Mouse (Mus musculus): ENCODE results near the gene Btf3.
A peak's percentile ranks its signal among the peaks of the same experiment; 100 is the strongest.

The Btf3 gene

DNA sequence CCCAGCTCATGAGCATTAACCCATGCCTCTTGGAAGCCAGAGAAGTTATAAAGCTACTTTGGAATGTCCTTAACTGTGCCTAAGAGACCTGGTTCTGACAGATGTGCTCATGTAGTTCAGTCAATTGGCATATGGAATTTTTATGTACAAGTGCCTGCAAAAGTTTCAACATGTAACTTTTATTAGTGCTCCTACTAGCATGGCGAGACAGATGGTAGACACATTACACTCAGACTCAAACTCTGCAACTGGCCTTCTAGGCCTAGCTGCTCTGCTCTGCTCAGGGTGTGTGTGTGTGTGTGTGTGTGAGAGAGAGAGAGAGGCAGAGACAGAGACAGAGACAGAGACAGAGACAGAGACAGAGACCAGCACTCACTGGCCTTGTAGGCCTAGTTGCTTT lies 19.4 kb upstream of the Btf3 start:
- DNase-seq (ENCODE audit: low spot score), result no peak

DNA sequence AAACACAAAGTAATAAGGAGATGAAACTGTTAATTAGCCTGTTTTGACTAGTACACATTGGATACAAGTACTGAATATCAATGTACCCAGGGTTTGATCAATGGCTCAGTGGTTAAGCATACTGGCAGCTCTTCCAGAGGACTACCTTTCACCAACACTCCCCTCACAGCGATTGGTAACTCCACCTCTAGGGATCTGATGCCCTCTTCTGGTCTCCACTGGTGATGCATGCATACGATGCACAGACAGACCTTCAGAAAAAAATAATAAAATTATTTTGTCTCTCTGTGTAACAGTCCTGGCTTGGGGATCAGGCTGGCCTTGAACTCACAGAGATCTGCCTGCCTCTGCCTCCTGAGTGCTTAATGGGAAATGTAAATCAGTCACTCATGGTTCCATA lies 15.3 kb upstream of the Btf3 start:
- peak; percentile 23 for DNase-seq (ENCODE audit: low spot score)

DNA sequence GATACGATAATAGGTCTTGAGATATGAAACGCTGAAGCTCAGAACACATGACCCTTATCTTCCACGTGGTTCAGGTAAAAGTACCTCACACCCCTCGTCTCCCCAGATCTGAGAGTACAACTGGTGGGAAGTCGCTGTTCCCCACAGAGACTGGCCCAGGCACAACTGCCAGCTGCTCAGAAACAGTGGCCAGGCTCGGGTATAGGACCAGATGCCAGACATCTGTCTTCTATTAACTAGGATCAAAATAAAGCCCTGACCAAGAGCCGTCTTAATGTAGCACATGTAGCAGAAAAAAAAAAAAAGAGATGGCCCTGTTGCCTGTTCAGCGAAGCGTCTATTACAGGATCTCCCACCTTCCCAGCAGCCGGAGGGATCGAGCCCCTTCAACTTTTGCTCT lies 8.2 kb upstream of the Btf3 start:
- no peak for DNase-seq (ENCODE audit: low spot score)

DNA sequence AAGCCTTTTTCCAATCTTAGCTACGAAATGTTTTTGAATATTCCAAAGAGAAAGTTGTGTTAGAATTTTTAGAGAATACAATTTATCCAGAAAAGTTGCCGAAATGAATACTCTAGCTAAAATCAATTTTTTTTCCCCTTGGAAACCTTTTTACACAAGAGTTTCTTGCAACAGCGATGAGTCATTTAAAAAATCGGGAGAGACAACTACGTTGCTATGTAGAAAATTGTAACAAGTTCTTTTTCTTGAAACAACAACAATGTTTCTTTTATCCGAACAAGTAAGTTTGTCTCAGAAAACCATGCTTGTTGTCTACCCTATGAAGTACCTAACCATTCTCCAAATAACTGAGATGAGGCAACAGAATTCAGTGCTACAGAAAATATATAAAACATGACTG lies 1.1 kb upstream of the Btf3 start:
- DNase-seq (ENCODE audit: low spot score), result no peak

DNA sequence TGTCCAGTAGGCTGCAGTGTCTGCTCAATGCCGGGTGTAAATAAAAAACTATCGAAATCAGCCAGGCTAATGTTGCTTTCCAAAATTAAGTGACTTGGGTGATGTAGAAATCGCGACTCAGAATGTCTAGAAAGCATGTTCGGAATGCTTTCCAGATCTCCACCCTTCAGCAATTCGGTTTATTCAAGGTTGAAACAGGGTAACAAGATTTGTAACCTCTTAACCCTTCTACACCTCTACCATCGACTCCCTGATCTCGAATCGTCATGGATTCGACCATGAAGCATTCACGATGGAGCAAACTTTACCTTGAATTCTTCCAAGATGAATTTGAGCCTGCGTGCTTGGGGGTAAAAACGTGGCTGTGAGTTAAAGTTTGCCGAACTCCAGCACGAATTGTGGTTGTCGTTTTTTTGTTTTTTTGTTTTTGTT lies 456 bp upstream of the Btf3 start:
- no peak for DNase-seq (ENCODE audit: low spot score)

DNA sequence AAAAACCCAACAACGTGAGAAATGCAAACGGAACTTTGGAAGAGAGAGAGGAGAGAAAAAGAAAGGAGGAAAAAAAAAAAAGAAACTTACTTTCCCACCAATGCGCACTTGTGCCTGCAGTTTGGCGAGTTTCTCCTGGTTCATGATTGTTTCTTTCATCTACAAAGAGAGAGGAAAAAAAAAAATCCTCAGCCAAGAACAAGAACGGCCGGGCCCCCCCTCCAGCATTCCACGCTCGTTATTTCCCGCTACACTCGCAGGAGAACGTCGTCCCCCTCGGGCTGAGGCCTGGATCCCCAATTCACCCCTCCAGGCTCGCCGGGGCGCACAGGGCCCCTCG lies 696 bp downstream of the Btf3 start:
- no peak for DNase-seq (ENCODE audit: low spot score)

DNA sequence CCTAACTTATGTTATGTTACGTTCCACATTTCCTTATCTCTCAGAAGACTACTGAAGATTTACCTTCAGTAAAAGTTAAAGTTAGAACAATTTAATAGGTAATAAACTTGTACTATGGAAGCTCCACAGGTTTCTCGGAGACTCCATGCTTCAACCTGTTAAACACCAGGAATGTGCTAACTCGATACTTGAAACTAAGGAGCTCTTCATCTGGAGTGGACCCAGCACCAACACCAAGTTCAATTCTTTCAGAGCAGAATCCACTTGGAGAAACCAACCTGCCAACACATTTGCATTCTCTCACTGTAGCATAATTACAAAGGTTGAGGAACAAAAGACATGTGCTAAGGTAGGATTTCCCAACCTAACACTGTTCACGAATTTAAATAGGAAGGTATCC lies 1.7 kb downstream of the Btf3 start:
- DNase-seq (ENCODE audit: low spot score), result no peak

DNA sequence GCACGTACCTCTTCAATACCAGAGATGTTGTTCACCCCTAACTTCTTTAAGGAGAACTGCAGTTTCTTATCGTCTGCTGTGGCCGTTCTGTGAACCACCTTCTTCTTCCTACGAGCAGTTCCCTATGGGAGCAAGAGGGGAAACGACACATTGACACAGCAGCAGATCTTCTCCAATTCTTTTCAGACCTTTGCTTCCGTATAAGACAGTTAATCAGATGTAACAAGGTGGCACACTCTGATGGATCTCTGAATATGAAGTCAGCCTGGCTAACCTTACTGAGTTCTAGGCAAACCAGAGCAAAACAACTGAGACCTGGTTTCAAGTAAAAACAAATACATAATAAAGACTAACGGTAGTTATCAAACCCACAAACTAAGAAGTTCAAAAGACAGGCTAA lies 3.2 kb downstream of the Btf3 start:
- DNase-seq (ENCODE audit: low spot score), result no peak

DNA sequence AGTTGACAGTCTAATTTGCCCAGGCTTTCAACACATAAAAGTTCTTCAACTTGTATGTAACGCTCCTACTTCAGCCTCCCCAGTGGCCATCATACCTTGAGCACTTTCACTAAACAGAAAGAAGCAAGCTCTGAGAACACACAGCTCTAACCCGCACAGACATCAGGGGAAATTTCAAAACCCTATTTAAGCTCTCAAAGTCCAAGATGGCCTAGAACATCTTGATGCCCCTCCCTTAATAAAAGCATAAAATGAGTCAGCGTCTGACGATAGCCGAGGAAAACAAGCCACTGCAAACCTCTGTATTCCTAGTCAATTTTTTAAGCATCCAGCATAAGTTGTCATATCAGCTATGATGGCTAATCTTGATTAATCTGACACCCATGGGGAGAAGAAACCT lies 5.2 kb downstream of the Btf3 start:
- DNase-seq (ENCODE audit: low spot score), result no peak

DNA sequence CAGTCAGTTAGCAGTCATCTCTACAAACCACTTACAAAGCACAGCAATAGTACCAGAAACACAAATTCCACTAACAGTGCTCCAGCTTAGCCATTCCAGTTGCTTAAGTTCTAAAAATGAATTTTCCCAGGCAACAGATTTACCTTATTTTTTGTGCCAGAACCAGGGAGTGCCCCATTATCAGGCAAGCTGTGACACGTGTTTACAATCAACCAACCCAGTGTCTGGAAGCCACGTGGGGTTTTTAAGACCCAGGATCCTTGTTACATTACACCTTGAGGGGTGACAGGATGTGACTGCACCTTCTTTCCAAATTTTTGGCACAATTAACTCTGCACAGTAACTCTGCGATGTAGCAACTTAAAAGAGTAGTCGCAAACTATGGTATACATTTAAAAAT lies 8.1 kb downstream of the Btf3 start:
- no peak for DNase-seq (ENCODE audit: low spot score)

DNA sequence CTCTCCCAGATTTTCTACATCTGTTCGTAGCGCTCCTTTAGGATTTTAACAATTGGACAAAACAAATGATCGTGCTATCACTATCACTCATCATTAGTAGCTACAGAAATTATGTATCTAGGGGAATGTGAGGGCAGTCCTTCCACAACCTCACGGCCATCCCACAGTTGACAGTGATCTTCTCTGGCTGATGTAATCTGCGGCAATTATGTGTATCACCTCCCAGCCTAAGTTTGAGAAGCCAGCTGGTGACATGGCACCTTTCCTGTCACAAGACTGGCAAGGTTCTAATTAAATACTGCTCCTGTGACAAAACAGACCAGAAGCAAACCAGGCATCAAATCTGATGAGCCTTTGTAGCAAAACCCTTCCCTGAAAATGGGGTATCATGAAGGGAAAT lies 8.8 kb downstream of the Btf3 start:
- no peak for DNase-seq (ENCODE audit: low spot score)

DNA sequence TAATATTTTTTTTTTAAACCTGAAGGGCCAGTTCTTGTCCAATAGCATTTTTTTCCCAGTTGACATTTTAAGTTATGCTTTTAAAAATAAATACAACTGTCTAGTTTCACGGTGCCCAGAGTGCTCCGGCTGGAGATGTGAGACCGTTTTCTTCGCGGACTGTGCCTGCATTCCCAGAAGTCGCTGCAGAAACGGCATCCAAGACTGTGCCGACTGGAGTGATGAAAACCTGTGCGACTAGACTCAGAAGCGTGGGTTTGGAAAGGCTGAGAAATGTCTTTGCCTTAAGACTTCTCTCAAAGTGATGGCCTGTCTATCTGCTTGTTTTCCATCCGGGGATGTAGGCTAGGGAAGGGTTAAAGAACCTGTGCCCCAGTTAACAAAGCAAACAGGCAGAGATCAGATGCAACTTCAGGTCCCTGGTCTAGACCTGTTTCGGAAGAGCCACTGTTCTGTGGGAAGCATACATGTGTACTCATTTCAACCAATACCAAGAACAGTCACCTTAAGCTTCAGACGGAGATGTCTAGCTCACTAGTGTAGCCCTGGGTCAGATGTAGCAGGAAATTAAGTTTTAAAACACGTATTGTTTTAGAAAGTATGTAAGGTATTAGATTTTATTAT lies 9.8 kb downstream of the Btf3 start:
- DNase-seq (ENCODE audit: low spot score), result no peak

DNA sequence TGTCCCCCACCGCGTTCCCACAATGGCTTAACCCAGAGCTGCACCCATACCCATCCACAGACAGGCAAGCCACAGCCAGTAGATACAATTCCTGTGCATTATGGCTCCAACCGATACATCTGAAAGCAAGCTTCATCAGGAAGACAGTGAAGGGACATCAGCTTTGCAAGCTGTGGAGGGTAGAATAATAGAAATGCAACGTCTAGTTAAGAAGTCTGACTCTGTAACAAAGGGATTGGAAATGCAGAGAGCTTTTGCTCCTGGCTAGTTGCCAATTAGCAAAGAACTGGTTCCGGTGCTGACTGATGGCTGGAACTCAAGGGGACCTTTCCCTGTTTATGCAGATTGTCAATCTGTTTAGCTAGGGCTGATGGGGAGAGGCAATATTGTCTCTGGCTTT lies 10.4 kb downstream of the Btf3 start:
- DNase-seq (ENCODE audit: low spot score), result no peak

DNA sequence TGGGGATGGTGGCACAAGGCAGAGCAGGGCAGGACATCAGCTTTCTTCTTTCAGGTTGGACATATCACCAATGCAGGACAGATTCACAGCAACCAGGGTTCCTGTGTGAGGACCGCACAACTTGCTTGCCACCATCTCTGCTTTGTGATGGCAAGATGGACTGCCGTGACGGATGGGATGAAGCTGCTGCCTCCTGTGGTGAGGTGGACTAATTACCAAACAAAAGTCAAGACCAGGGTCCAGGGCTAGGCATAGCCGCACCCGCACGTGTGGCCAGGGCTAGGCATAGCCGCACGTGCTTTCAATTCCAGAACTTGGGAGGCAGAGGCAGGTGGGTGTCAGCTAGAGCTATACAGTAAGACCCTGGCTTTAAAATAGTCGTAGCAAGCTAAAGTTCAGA lies 11.5 kb downstream of the Btf3 start:
- no peak for DNase-seq (ENCODE audit: low spot score)

DNA sequence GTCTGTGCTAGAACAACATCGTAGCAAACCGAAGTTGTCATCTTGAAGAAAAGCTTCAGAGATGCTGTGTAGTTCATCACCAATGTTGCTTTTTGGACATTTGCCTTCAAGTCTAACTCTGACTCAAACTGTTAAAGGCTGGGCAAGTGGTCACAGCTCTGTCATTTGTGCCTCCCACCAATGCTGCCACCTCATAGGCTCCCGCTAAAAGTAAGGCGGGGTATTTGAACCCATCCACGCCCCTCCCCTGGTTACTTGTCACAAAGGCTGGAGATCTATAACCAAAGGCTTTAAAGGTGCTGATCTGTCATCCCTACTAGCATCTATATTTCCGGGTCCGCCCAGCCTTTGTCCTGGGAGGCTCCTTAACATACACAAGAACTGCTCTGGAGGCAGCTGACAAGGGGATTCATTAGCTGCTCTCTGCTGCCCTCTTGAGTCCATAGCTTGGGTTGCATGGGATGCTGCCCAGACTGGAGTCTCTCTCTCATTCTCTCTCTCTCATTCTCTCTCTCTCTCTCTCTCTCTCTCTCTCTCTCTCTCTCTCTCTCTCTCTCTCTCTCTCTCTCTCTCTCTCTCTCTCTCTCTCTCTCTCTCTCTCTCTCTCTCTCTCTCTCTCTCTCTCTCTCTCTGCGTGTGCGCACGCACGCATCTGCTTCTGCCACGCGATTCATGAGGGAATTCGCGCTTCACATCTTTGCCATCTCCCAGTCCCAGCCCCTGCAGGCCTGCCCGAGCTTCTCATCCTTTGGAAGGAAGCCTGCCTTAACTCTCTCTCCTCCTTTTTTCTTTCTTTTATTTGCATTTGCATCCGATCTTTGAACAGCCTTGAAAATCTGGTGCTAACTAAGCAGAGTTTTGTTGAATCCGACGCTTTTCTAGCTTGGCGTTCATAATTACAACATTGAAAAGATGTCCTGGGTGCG lies 17.7 kb downstream of the Btf3 start:
- peak; percentile 70 for DNase-seq (ENCODE audit: low spot score)

DNA sequence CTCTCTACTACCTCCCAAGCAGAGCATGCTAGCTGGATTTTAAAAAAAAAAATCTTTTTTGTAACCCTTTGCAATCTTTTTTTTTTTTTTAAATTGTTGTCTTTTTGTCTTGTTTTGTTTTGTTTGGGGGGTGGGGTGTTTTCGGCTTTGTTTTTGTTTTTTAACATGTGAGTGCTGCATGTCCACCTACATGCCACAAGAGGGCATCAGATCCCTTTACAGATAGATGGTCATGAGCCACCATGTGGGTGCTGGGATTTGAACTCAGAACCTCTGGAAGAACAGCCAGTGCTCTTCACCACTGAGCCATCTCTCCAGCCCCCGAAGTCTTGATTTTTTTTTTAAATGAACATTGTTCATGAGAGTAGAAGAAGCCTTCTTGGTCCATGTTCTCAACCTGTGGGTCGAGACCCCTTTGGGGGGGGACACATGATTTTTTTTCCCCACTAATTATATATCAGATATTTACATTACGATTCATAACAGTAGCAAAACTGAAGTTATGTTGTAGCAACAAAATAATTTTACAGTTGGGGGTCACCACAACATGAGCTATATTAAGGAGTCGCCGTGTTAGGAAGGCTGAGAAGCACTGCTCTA lies 18.8 kb downstream of the Btf3 start:
- no peak for DNase-seq (ENCODE audit: low spot score)

DNA sequence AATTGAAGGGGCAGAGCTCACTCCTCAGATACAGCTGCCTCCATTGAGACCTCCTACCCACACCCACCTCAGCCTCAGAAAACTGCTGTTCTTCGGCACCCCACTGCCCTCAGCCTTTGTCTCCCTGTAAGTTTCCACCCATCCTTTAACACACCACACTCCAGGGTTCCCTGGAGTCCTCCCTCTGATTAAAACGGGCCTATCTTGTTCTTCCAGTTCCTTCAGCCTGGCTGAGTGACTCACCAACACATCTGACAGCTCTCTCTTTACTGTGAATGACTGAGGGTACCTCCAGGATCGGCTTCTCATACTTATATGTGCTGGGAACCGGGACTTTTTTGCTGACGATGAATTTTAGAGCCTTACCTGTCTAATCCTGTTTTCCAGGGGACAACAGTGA lies 20.7 kb downstream of the Btf3 start:
- DNase-seq (ENCODE audit: low spot score), result peak; percentile 28

DNA sequence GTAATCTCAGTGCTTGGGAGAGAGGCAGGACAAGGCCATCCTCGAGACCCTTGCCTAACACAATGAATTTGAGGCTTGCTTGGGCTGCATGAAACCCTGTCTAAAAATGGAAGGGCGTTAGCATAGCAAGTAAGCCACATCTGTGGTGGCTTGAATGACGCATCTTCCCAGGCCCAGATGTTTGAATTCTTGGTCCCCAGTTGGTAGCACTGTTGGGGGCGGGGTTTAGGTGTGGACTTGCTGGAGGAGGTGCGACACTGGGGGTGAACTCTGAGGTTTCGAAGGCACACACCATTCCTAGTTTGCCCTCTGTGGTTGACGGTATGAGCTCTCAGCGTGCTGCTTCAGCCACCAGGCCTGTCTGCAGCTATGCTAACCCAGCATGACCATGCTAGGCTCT lies 25.1 kb downstream of the Btf3 start:
- no peak for DNase-seq (ENCODE audit: low spot score)

DNA sequence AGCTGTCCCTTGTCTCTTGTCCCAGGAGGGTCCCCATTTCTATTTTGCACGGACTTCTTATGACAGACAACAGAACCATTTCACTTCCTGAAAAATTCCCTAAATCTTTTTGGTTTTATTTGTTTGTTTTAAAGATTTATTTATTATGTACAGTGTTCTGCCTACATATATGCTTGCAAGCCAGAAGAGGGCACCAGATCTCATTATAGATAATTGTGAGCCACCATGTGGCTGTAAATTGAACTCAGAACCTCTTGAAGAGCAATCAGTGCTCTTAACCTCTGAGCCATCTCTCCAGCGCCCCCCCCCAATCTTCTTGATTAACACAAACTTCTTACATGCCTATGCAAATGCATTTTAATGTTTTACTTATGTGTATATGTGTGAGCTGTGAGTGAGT lies 26.1 kb downstream of the Btf3 start:
- DNase-seq (ENCODE audit: low spot score), result no peak

DNA sequence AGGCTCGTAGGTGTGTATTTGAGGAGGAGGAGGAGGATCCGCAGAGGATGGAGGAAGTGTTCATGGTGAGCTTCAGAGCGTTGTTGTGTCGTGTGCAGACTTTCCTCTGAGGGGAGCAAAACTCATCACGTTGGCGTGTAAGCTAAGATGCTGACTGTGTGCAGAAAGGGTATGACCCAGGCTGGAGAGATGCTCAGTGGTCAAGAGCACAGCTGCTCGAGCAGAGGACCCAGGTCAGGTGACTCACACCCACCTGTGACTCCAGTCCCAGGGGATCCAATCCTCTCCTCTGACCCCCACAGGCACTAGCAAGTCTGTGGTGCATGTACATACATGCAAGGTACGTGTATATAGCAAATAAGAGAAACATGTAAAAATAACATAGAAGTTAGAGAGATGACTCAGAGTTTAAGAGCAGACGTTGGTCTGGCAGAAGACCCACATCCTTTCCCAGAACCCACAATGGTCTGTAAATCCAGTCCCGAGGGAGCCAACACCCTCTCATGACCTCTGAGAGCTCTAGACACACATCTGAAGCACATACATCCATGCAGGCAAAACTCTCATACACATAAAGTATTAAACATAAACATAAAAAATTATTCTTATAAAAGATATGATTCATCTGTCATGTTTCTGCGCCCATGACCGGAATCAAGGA lies 35.7 kb downstream of the Btf3 start:
- no peak for DNase-seq (ENCODE audit: low spot score)

DNA sequence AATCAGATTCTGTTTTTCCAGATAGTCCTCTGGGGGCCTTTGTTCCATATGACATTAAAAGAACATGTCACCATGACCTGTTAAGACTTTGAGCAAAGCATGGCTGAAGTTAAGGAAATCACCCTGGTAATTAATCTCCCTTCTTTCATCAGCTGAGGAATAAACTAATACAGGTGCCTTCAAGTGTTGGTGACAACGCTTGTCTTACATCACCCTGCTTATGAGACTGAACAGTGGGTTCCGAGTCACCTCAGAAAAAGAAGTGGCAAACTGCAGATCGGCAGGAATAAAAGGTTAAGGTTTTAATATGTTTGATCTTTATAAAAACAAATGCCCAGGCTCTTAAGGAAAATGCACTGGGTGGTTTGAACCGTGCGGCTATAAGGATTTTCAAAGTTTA lies 37.1 kb downstream of the Btf3 start, which contains the start of gene Gm21976:
Gm21976 (plus strand) TSS at position 202 of the 400 bp plus-strand sequence.
- DNase-seq (ENCODE audit: low spot score), result no peak

DNA sequence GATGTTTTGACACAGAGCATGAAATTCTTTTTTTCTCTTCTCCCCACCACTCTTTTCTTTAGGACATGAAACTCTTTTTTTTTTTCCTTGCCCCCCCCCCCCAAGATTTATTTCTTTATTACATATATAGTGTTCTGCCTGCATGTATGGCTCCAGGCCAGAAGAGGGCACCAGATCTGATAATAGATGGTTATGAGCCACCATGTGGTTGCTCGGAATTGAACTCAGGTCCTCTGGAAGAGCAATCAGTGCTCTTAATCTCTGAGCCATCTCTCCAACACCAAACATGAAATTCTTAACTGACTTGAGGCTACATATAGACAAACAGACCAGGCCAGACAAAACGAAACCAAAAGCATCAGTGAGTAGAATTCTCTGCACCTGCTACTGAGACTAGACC lies 39.3 kb downstream of the Btf3 start:
- DNase-seq (ENCODE audit: low spot score), result no peak

DNA sequence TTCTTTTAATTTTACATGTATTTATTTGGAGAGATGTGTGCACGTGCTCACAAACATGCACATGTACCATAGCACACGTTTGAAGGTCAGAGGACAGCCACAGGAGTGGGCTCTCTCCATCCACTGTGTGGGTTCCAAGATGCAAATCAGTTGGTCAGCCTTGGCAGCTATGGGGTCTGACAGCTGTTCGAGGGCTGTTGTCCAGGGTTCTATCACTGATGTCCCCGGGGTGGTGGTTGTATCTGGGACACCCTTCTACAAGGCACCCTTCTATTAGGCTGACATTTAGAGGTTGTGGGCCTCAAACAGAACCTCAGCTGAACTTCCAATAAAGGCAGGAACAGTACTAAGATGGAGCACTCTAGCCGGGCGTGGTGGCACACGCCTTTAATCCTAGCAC lies 40.6 kb downstream of the Btf3 start:
- no peak for DNase-seq (ENCODE audit: low spot score)

Measured in urinary bladder, postnatal 25 days (tissue).